Mouse (Mus musculus): ENCODE data around the gene Isoc2a.
A peak's percentile ranks its signal among the peaks of the same experiment; 100 is the strongest.

Isoc2a gene

DNA sequence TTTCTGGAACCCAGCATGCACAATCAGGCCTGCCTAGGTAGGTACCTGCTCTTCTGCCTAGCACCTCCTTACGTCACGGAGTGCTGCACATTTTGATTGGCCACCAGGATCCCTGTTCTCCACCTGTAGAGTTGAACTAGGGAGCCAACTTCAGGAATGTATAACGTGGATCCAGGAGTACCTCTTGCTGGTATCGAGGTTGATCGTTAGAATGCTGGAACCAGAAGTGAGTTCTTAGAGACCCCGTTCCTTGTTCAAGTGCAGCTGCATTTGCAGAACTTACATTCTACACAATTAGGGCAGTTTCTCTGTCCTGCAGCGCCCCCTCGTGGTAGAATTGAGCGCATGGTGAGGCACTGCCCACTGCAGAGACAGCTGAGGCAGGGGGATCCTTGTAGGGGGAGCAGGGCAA, 63.1 kb downstream of the Isoc2a start:
- peak; percentile 68 for DNase-seq (ENCODE audit: low spot score)

DNA sequence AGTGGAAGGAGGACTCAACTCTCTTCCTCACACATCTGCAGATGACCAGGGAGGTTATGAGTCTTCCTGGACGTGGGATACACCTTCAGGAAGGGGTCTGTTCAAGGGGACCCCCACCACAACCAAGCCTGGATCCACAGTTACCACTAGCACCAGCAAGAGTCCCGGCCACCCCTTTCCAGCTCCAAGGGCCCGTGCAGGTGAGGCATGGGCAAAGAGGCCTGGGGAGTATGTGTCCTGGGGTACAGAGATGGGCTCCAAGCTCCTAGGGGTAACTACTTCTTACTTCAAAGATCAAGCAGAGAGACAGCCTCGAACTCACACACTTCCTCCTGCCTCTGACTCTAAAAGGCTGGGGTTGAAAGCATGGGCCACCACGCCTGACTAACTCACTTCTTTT, 65.7 kb downstream of the Isoc2a start:
- no peak for DNase-seq (ENCODE audit: low spot score)

DNA sequence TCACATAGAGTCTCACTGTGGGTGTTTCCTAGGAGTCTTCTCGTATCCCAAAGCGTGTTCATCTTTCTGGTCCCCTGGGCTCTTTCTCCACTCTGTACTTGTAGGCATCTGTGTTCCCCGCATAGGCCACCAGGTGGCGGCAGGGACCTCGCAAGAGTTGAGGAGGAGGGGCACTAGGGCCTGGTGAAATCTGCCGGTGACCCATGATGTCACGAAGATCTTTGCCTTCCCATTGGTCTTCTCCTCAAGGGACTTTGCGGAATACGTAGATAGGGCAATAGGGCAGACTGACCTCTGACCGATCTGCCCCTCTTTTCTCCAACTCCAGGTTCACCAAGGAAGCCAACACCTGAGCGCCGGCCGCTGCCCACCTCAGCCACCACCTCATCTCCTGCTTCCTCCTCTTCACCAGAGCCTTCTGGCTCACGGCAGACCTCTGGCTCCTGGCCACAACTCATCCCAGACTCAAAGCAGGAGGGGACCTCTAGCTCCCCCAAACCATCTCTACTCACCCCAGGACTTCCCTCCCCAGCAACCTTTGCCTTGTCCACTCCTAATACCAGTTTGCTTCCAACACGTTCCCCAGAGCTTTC, 66.4 kb downstream of the Isoc2a start:
- peak; percentile 82 for DNase-seq (ENCODE audit: low spot score)

Data from spleen, adult 12 weeks (tissue).